Mouse (Mus musculus) megakaryocyte, embryonic 14.5 days (primary cell): ENCODE measurements around the gene Armc2. TPM values are rescaled to one million over a fixed set of nuclear protein-coding genes. Genes with fewer than 3 reads are reported as not detected.

Experiments used
- H3K27me3 ChIP-seq: replicated peaks from 2 replicates; pipeline ENCODE3; 2012; ENCODE audit warnings: inconsistent platforms
- H3K36me3 ChIP-seq: replicated peaks from 2 replicates; pipeline ENCODE3; 2012; ENCODE audit warnings: low read length, inconsistent platforms, mixed read lengths
- H3K4me1 ChIP-seq: 2 replicates; pipeline ENCODE4 v1.6.1; 2012; ENCODE audit warnings: inconsistent platforms
- H3K4me3 ChIP-seq: replicated peaks from 2 replicates; pipeline ENCODE3; 2012; ENCODE audit warnings: moderate library complexity, mild to moderate bottlenecking, inconsistent platforms
- H3K9me3 ChIP-seq: 2 replicates; pipeline ENCODE4 v1.6.1; 2012; ENCODE audit warnings: inconsistent platforms
- FLI1 ChIP-seq: IDR thresholded peaks from 2 replicates; pipeline ENCODE4 v1.6.1; 2012; ENCODE audit warnings: low read length, inconsistent platforms, mixed read lengths
- GATA1 ChIP-seq: IDR thresholded peaks from 3 replicates; pipeline ENCODE4 v1.6.1; 2012; ENCODE audit warnings: mixed read lengths, low read length, inconsistent platforms, borderline replicate concordance
- polyA plus RNA-seq: library from polyadenylated mRNA; stranded (reverse); fragments of >175 nt; gene quantifications from 2 replicates; pipeline ENCODE4 v1.2.3, GENCODE M21; 2012; ENCODE audit warnings: low replicate concordance; ENCODE audit not compliant: insufficient read depth

Armc2 gene
- polyA plus RNA-seq, 1 experiment, result 0.22 TPM

DNA sequence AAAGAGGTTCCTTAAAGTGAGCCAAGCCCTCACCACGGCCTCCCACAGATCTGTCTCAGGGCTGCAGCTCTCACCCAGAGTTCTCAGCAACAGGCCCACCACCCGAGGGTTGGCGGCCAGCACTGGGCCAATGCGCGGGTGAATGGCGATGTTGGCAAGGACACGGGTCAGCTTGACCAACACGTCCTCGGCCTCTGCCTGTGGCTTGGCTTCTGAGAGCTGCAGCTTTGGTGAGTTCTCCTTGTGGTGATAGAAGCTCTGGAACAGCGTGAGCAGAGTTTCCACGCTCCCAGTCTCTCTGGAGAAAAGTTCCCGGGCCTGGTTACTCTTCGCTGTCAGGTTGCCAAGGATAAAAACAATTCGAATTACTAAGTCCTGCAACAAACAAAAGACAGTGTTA, 91.5 kb downstream of the Armc2 start:
- peaks cover 8% of the 10 kb centered on the region for H3K9me3 ChIP-seq
- peaks cover 38% of the 10 kb centered on the region for H3K27me3 ChIP-seq
- no peak overlapping the region for H3K4me3 ChIP-seq
- TF ChIP-seq FLI1 (no peak), GATA1 (no peak)
- H3K4me1 ChIP-seq, result peaks cover 5% of the 10 kb centered on the region; the same call in 1 of the 2 replicates
- H3K36me3 ChIP-seq, result no peaks in the 10 kb centered on the region

DNA sequence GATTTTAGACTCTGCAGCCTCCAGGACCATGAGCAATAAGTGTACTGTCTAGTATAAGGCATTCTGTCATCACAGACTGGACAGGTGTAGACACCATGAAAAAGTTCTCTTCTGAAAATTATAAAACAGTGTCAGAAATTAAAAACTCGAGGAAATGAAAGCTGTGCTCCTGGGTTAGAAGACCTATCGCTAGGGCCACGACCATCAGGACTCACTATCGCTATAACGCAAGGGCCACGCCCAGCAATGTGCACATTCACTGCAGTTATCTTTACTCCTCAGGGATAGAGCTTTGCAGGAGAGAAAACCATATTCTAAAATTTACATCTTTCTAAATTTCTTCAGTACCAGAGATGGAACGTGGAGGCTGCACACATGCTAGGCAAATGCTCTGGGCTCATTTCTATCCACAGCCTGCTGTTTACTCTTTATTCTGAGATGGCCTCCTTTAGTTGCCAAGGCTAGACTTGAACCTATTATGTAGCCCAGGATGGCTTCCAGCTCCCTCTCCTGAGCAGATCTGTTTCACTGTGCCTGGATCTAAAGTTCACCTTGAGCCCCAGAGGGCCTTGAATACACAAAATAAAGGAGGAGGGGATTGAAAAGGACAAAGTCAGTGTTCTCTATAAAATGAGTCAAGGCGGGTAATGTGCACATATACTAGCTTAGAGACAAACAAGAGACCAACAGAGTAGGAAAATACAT, 105.8 kb downstream of the Armc2 start:
- Histone ChIP-seq H3K36me3 (peaks cover 23% of the 10 kb centered on the region), H3K4me3 (no peak overlapping the region), H3K4me1 (peaks cover 16% of the 10 kb centered on the region), H3K27me3 (no peaks in the 10 kb centered on the region), H3K9me3 (no peaks in the 10 kb centered on the region)
- no peak for TF ChIP-seq FLI1
- no peak for TF ChIP-seq GATA1

DNA sequence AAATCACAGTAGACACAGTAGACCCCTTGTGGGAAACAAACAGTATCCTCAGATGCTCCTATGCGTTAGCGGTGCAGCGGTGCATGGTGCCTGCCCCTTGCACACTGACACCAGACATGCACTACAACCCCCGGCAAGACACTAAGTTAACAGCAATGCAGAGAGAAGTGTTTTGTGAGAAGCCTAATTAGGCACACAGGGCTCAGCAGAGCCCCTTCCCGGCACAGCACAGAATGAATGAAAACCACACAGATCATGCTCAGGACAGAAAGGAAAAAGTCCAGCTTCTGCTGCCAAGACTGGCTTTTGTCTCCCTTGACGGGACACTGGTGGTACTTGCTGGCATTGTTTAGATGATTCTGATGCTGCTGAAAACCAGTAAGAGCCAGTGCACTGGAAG, 109.3 kb downstream of the Armc2 start:
- Histone ChIP-seq H3K27me3 (no peaks in the 10 kb centered on the region), H3K4me3 (no peak overlapping the region), H3K4me1 (peaks cover 20% of the 10 kb centered on the region), H3K36me3 (peaks cover 58% of the 10 kb centered on the region), H3K9me3 (no peaks in the 10 kb centered on the region)
- no peak for TF ChIP-seq FLI1
- no peak for TF ChIP-seq GATA1

DNA sequence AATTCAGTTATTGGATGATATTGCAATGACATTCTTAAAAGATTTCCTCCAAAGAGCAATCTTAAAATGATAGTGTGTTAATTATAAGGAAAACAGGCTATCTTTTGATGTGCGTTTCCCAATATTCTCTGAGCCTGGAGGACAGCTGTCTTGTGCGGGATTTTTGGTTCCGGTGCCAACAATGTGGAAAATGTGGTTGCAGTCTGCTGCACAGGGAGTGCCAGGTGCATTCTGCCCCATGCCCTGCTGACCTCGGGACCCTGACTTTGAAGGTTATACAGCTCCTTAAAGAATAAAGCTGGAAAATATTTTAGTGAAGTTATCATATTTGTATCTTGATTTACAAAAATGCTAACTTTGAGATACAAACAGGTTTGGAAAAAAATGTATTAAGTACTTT, 110.3 kb downstream of the Armc2 start:
- Histone ChIP-seq H3K4me3 (no peak overlapping the region), H3K4me1 (peaks cover 20% of the 10 kb centered on the region), H3K27me3 (no peaks in the 10 kb centered on the region), H3K36me3 (peaks cover 66% of the 10 kb centered on the region), H3K9me3 (no peaks in the 10 kb centered on the region)
- TF ChIP-seq FLI1 (no peak), GATA1 (no peak)

DNA sequence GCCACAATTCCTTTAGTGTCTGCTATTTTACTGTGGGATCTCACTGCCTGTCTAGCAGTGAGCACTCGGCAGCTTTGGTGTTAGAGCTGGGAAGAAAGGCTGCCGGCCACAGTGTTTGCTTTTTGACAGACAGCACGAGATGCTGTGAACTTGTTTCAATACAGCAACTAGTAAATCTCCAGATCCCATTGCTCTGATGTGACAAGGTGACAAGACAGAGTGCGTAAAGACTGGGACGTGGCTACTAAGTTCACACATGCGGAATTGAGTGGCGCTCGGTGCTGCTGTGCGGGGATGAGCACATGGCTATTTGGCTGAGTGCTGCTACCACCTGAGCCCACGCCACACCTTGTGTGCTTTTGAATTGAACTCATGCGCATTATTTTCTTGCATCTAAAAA, 110.8 kb downstream of the Armc2 start:
- peaks cover 20% of the 10 kb centered on the region for H3K4me1 ChIP-seq
- no peaks in the 10 kb centered on the region for H3K27me3 ChIP-seq
- H3K9me3 ChIP-seq, result no peaks in the 10 kb centered on the region
- H3K4me3 ChIP-seq, result no peak overlapping the region
- H3K36me3 ChIP-seq, result peaks cover 71% of the 10 kb centered on the region
- no peak for TF ChIP-seq GATA1
- TF ChIP-seq FLI1, result no peak

DNA sequence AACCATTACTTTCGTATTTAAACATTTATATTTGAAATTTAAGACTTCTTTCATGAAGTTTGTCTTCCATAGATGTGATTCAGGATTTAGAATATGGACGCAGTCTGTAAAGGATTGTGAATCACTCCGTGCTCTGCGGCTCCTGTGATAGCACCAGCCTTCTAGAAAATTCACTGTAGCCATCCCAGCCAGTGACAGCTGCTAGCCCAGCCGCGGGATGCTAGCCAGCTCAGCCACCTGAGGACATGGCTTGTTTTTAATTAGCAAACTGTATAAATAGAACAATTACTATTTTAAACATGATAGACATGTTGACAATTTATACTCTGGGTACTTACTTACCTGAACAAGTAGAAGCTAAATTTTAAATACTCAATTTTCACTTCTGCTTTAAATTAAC, 116.4 kb downstream of the Armc2 start:
- peaks cover 95% of the 10 kb centered on the region for H3K36me3 ChIP-seq
- H3K27me3 ChIP-seq, result no peaks in the 10 kb centered on the region
- TF ChIP-seq GATA1 (no peak), FLI1 (no peak)
- H3K9me3 ChIP-seq, result peaks cover 8% of the 10 kb centered on the region
- peaks cover 28% of the 10 kb centered on the region for H3K4me1 ChIP-seq
- no peak overlapping the region for H3K4me3 ChIP-seq

DNA sequence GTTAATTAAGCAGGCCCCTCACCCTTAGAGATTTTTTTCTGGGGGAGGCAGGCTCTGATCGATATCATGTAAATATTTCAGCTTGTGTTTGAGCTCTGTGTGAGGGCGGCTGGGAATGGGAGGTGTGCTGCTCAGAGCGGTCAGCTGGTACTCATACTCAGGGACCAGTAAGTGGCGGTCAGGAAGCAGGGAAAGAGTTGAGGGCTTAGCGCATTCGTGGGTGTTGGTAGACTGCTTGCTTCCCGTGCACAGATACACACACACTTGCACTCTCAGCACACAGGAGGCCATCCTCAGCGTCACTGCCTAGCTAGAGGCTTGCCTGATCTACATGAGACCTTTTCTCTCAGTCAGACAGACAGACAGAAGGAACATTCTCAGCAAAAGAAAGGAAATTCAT, 116.8 kb downstream of the Armc2 start:
- TF ChIP-seq GATA1 (no peak), FLI1 (no peak)
- Histone ChIP-seq H3K36me3 (peaks cover 95% of the 10 kb centered on the region), H3K9me3 (peaks cover 8% of the 10 kb centered on the region), H3K4me1 (peaks cover 29% of the 10 kb centered on the region), H3K4me3 (no peak overlapping the region), H3K27me3 (no peaks in the 10 kb centered on the region)

DNA sequence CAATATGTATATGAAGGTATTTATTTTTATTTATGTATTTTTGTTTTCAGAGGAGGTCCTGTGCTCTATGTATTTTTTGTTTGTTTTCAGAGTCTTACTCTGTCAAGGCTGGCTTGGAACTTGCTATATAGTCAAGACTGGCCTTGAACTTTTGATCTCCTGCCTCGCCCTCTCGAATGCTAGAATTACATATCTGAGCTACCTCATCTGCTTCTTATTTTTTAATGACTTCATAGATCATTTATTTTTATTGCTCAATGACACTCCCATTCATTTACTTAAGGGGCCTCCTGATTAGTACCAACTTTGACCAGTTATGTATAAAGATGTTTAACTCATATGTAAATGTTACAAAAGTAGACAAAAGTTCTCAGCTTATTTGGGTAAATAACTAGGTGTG, 121.4 kb downstream of the Armc2 start:
- no peak for TF ChIP-seq FLI1
- no peak for TF ChIP-seq GATA1
- no peaks in the 10 kb centered on the region for H3K27me3 ChIP-seq
- H3K4me3 ChIP-seq, result no peak overlapping the region
- peaks cover 54% of the 10 kb centered on the region for H3K4me1 ChIP-seq
- H3K36me3 ChIP-seq, result peaks cover 74% of the 10 kb centered on the region
- peaks cover 8% of the 10 kb centered on the region for H3K9me3 ChIP-seq

DNA sequence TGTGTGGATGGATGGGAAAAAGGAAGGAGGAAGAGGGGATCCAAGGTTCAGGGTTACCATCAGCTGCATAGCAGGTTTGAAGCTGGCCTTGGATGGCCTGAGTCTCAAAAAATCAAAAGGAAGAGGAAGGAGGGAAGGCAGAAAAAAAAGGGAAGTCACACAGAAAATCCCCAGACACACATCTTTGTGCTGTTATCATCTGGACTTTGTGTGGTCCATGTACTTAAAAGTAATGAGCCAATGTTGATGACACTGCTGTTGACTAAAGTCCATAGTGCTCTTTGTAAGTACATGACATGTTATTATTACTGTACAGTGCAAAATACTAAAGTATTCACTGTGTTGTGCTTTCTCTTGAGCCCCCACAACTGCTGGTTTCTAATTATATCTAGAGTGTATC, 121.8 kb downstream of the Armc2 start:
- Histone ChIP-seq H3K4me1 (peaks cover 52% of the 10 kb centered on the region), H3K36me3 (peaks cover 69% of the 10 kb centered on the region), H3K4me3 (no peak overlapping the region), H3K27me3 (no peaks in the 10 kb centered on the region), H3K9me3 (peaks cover 8% of the 10 kb centered on the region)
- TF ChIP-seq GATA1 (no peak), FLI1 (no peak)

DNA sequence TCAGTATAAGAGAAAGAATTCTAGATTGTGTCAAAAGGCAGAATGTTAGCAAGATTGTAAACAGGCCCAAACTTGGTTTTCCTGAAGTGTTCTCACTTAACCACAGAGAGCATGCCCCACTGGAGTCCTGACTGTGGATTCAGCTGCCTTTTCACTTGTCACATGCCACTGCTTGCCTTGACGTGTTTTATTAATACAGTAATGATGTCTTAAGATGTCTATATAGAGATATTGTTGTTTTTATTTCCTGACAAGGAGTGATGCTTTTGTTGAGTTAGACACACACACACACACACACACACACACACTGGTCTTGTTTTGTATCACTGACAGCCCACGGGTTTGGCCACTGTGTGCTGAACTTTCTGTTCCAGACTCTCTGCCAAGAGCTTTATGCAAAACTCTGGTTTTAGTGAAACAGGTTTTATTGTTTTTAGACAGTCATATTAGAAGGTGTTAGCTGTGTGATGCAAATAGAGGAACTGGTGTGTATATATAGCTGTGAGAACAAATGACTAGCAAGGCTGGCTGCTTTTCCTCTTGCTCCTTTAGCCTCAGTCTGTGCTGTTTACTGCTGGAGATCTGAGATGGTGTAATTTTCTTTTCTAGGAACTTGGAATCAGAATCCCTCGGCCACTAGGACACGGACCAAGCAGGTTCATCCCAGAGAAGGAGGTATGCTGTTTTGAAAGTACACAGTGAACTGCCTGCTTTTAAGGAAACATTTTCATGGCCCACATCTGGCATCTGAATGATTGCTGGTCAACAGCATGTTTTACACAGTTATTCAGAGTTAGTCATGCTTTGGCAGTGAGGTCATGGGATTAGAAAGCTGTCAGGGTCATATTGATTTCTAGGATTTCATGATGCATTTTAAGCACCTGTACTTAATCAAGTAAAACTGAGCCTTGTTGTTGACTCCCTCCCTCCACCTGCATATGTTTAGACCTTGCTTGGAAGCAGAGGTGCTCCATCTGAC, 124.5 kb downstream of the Armc2 start:
- H3K9me3 ChIP-seq, result peaks cover 6% of the 10 kb centered on the region
- no peak for TF ChIP-seq GATA1
- TF ChIP-seq FLI1, result no peak
- peaks cover 58% of the 10 kb centered on the region for H3K4me1 ChIP-seq
- H3K27me3 ChIP-seq, result no peaks in the 10 kb centered on the region
- peak overlapping the region; percentile 29 for H3K4me3 ChIP-seq
- H3K36me3 ChIP-seq, result peaks cover 53% of the 10 kb centered on the region

DNA sequence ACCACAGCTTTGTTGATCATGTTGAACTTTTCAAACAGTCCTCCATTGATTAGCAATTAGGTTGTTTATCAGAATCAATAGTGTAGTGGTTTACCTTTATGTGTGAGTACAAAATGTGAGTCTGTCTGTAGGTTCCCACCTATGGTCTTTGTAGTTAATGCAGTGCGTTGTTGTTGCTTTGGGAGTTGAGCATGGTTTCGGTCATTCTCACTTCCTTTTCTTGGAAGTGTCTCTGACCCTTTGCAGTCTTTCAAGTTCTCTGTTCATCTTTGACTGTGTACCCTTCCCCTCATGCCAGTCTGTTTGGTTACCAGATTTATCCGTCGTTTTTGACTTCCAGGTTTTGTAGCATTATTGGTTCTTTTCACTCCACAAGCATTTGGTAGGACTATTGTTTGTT, 126.9 kb downstream of the Armc2 start:
- no peak overlapping the region for H3K4me3 ChIP-seq
- H3K27me3 ChIP-seq, result no peaks in the 10 kb centered on the region
- H3K4me1 ChIP-seq, result peaks cover 57% of the 10 kb centered on the region
- TF ChIP-seq FLI1, result no peak
- TF ChIP-seq GATA1, result no peak
- peaks cover 29% of the 10 kb centered on the region for H3K36me3 ChIP-seq
- no peaks in the 10 kb centered on the region for H3K9me3 ChIP-seq
